Mouse (Mus musculus) hindbrain, embryonic 10.5 days (tissue): ENCODE results near the gene Adss. TPM values are rescaled to one million over a fixed set of nuclear protein-coding genes. Genes with fewer than 3 reads are reported as not detected.

Experiments
- DNase-seq: peaks from one replicate; pipeline ENCODE4 v3.0.0-alpha.2; 2017; ENCODE audit warnings: low spot score
- H3K27ac ChIP-seq: fragments of 300-500 bp; sonication (generic); 2 replicates; pipeline ENCODE4 v1.5.1; 2016; ENCODE audit warnings: mild to moderate bottlenecking, moderate library complexity
- H3K27me3 ChIP-seq: fragments of 300-500 bp; sonication (generic); 2 replicates; pipeline ENCODE4 v1.6.1; 2016; ENCODE audit warnings: mild to moderate bottlenecking; ENCODE audit not compliant: poor library complexity, insufficient read depth, severe bottlenecking
- H3K36me3 ChIP-seq: fragments of 300-500 bp; sonication (generic); 2 replicates; pipeline ENCODE4 v1.6.1; 2016; ENCODE audit warnings: mild to moderate bottlenecking, moderate library complexity
- H3K4me1 ChIP-seq: fragments of 300-500 bp; sonication (generic); replicated peaks from 2 replicates; pipeline ENCODE4 v1.6.1; 2016; ENCODE audit warnings: mild to moderate bottlenecking
- H3K4me3 ChIP-seq: fragments of 300-500 bp; sonication (generic); 2 replicates; pipeline ENCODE4 v1.5.1; 2016; ENCODE audit warnings: mild to moderate bottlenecking, moderate library complexity
- H3K9me3 ChIP-seq: fragments of 300-500 bp; sonication (generic); 2 replicates; pipeline ENCODE4 v1.6.1; 2016; ENCODE audit warnings: mild to moderate bottlenecking, moderate library complexity
- WGBS: fragments of 180-500 bp; shearing (Covaris S2); methylation state at CpG from one replicate; pipeline ENCODE4 v1.1.7; 2016; 5-methylcytosine and 5-hydroxymethylcytosine counted together
- polyA plus RNA-seq: library from polyadenylated mRNA; unstranded; fragments of >200 nt; fragmentation: Nextera tagmentation; extraction: Ambion mirVana; gene quantifications from 2 replicates; pipeline ENCODE4 v1.2.1, GENCODE M21; 2016

The Adss gene
- polyA plus RNA-seq, 1 experiment from 2014 or later, result 42.4 TPM

DNA sequence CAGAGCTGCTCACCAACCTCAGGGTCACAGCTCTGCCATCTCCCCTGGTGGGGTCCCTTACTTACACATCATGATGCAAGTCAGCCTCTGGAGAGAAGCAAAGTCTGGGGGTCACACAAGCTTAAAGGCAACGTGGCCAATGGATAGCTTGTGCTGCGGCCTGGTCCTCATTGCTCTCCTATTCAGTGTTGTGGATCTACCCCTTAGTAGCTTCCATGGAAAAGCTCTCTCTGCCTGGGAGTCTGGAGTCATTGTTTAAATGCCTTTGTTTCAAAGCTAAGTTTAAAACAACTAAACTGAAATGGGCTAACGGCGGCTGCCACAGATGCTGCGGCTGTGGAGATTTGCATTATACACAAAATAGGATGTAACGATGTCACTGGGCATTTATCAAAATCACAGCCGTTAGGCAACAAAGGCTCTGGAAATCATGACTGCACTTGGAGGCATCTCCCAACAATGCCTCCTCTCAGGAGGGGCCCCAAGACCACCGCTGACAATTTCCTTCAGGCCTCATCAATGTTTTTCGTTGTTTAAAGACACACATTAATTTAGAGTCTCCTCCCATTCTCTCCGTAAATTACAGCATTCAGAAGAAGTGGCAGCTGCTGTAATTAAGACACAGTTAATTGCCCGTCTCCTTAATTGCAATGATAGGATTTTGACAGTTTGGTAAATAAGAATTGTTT, 77.8 kb downstream of the Adss start:
- Histone ChIP-seq H3K4me3 (no peak overlapping the region), H3K36me3 (no peaks in the 10 kb centered on the region), H3K27me3 (no peaks in the 10 kb centered on the region), H3K4me1 (peaks cover 7% of the 10 kb centered on the region), H3K27ac (peak overlapping the region; percentile 60; the same call in 1 of the 2 replicates), H3K9me3 (no peaks in the 10 kb centered on the region)
- DNase-seq, result no peak
- 61% methylated on average over 11 of the region's 11 CpGs for WGBS

DNA sequence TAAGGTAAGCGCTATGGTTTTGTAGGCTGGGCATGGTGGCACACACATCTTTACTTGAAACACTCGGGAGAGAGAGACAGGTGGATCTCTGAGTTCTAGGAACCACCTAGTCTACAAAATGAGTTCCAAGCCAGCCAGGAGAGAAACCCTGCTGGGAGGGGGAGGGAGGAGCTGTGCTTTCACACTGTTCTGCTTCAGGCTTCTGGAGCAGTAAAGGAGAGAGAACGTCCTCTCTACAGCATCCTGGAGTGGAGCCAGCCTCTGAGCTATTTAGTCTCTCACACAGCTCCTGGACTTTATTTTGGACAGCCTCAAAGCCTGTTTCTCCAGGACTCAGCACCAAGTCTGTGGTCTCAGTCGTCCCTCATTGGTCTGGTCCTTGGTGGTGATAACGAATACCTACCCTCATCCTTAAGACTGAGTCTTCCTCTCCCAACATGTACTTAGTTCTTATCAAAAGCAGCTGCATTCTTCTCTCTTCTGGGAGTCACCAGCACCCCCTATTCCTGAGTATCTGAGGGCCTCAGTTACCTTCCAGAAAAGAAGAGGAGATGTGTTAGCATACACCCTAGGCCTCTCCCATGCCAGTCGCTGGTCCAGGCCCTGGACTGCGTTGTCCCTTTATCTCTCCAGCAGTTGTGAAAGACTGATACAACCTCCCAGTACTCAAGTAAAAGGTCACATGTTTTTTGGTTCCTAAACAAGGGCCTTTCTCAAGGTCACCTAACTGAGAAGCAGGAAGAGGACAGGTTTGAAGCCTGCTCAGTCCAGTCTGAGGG, 79.1 kb downstream of the Adss start:
- H3K36me3 ChIP-seq, result no peaks in the 10 kb centered on the region
- no peak overlapping the region for H3K27ac ChIP-seq
- no peaks in the 10 kb centered on the region for H3K9me3 ChIP-seq
- DNase-seq, result no peak
- WGBS, result 80% methylated on average over 7 of the region's 7 CpGs
- H3K27me3 ChIP-seq, result no peaks in the 10 kb centered on the region
- peaks cover 7% of the 10 kb centered on the region for H3K4me1 ChIP-seq
- no peak overlapping the region for H3K4me3 ChIP-seq

DNA sequence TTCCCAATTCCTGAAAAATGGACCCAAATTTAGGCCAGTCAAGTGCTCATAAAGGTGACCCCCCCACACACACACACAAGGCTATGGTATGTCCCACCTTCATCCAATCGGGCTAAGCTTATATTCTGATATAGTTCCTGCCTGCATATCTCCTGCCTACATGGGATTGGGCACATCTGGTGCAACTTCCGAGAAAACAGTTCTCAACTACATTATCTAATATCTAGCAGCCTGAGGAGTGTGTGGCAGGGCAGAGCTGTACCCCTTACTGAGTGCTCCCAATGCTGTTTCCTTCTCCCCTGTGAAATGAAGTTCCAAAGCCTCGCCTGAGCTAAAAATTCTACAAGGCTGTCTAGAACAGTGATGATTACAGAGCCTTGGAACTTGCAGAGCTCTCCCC, 79.9 kb downstream of the Adss start:
- no peak overlapping the region for H3K27ac ChIP-seq
- H3K9me3 ChIP-seq, result no peaks in the 10 kb centered on the region
- peaks cover 7% of the 10 kb centered on the region for H3K4me1 ChIP-seq
- 84% methylated on average over 3 of the region's 3 CpGs for WGBS
- DNase-seq, result no peak
- H3K36me3 ChIP-seq, result no peaks in the 10 kb centered on the region
- no peak overlapping the region for H3K4me3 ChIP-seq
- H3K27me3 ChIP-seq, result no peaks in the 10 kb centered on the region

DNA sequence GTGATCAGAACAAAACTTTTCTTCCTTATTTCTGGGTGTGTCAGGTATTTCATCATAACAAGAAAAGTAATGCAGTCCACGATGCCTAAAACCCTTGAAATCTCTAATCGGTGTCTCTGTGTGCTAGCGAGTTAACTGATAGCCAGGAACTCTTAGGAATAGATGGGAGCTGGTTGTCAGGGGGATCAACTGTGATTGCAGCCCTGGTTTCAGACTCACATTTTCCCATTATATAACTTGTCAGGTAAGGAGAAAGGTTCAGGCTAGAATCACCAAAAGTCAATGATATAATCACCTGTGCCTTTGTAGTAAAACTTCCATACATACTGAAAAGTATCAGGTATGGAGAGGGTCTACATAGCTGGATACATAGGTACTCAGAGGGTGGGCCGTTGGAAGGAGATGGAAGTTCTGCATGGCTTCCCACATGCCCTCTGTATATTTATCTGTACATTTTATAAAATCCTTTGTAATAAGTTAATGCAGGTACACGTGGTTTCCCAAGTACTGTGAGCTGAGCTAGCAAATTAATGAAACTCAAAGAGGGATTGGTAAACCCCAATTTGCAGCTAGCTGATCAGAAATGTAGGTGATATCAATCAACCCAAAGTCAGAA, 81.8 kb downstream of the Adss start:
- Histone ChIP-seq H3K36me3 (no peaks in the 10 kb centered on the region), H3K4me1 (peaks cover 7% of the 10 kb centered on the region), H3K4me3 (no peak overlapping the region), H3K27ac (no peak overlapping the region), H3K27me3 (no peaks in the 10 kb centered on the region), H3K9me3 (peaks cover 6% of the 10 kb centered on the region; the same call in 1 of the 2 replicates)
- 92% methylated on average over 5 of the region's 5 CpGs for WGBS
- no peak for DNase-seq

DNA sequence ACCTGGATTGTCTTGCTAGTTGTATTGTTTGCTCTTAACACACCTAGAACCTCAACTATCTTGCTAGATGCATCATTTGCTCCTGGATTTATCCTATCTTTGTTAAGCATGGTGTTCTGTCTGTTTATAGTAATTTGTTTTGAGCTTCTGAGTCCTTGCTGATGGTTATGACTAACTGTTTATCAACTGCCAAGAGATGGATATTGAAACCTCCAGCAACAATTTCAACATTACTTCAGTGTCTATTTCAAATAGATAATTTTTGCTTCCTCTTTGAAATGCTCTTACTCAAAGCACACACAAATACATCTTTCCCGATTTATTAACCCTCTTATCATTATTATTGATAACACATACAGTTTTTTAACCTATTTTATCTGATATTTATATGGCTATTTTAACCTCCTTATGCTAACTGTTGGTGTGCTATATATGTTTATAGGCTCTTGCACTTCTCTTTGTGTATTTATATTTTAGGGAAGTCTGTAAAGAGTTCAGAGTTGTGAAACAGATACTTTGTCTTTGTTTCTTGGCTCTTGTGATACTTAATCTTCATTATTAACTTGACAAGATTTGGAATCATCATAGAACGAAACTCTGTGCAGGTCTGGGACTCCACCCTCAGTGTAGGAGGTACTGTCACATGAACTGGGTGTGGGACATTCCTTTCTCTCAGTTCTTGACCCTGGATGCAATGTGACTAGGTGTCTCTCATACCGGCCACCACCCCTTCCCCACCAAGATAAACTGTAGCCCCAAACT, 82.5 kb downstream of the Adss start:
- peaks cover 7% of the 10 kb centered on the region for H3K4me1 ChIP-seq
- 89% methylated on average over 3 of the region's 3 CpGs for WGBS
- H3K27me3 ChIP-seq, result no peaks in the 10 kb centered on the region
- H3K27ac ChIP-seq, result no peak overlapping the region
- no peaks in the 10 kb centered on the region for H3K36me3 ChIP-seq
- H3K4me3 ChIP-seq, result no peak overlapping the region
- no peak for DNase-seq
- peaks cover 6% of the 10 kb centered on the region; the same call in 1 of the 2 replicates for H3K9me3 ChIP-seq

Other genes with a start within 250 kb of the Adss start
- gene 1700016C15Rik, start 66.7 kb downstream of the Adss start, polyA plus RNA-seq, result not detected in 2 replicates
- gene Catspere2, start 186.9 kb upstream of the Adss start, polyA plus RNA-seq, result 0.16 TPM in 1 of 2 replicates, not detected in the other